Mouse (Mus musculus) T-cell, adult 2 months (primary cell): ENCODE measurements around the gene Zfp617.
"Not testable (repeated sequence)": the region's sequence is repeated elsewhere in the genome, so short reads cannot be mapped to it uniquely, and the experiment has no call there.

Experiments
- DNase-seq: peaks from one replicate; pipeline ENCODE4 v3.0.0; 2022; ENCODE audit warnings: low spot score

The Zfp617 gene

DNA sequence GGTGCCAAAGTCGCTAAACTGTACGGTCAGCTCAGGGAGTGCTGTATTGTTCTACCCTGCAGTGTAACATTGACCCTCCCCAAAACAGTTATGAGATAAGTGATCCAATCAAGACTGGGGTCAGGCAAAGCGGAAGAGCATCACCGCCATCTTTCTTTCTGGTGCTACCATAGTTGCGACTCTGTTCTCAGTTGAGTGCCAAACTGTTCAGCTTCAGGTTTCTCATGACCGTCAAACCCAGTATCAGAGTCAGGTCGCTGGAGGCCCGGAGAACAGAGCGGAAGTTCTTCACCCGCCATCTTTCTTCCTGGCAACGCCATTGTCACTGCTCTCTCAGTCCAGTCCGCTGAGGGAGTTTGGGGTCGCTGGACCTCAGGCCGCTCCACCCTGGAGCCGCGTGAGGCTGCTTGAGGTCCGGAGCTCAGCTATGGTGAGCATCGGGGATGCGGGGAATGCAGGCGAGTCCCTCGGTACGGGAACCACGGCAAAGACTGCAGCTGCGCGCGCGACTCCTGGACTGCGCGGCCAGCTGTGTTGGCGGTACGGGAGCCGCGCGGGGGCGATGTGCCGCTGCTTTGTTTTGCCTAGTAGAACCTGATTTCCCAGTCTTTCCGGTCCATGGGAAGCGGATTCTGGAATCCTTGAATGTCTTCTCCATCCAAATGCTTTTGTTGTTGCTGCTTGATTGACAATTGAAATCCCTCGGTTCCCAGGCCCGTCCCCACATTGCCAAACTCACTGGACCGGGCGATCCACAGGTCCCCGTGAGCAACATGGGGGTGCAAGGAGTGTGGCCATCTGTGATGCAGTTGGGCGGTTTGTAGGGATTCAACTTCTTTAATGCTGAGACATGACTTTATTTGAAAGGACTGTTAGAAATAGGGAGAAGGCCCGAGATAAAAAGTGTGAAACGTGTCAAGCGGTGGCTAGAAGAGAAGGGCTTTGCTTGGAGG is at the start of gene Zfp617, which contains the start of gene Zfp882:
Gene Zfp617 (plus strand): TSS at position 327 of the 953 bp plus-strand sequence.
Gene Zfp882 (plus strand): TSS at position 300 of the 953 bp plus-strand sequence.
- DNase-seq, result peak; percentile 79

DNA sequence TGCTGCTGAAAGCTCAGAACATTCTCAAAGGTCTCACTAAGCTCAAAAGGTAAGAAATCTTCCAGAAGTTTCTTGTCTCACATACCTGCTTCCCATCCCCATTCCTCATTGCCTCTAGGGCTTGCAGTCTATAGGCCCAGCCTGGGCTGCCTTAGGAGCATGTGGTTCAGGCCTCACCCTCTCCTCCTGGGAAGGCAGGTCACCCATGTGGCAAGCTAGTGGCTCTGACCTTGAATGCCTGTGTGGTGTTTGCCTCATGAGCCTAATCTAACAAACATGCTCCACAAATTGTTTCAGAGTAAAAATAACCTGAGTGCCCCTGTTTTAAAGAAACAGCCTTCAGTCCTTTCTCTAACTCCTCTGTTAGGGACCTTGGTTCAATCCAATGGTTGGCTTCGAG is 46.9 kb upstream of the Zfp617 start:
- DNase-seq, result not testable (repeated sequence)

DNA sequence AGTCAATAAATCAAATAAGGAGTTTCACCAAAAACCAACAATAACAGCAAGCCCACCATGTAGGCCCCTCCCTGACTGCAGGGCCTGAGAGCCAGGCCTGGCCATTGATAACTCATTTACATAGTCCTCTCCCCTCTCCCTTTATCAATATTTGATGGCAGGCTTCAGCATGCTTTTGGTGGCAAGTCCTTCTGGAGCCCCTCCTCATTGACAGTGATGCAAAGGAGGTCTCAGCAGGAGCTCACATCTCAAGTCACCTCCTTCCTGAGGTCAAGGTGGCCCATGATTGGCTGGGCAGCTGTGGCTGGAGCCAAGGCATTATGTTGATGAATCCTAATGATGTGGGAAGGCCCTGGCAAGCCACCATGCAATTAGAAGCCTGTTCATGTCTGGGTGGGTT is 46.4 kb upstream of the Zfp617 start:
- DNase-seq, result not testable (repeated sequence)

DNA sequence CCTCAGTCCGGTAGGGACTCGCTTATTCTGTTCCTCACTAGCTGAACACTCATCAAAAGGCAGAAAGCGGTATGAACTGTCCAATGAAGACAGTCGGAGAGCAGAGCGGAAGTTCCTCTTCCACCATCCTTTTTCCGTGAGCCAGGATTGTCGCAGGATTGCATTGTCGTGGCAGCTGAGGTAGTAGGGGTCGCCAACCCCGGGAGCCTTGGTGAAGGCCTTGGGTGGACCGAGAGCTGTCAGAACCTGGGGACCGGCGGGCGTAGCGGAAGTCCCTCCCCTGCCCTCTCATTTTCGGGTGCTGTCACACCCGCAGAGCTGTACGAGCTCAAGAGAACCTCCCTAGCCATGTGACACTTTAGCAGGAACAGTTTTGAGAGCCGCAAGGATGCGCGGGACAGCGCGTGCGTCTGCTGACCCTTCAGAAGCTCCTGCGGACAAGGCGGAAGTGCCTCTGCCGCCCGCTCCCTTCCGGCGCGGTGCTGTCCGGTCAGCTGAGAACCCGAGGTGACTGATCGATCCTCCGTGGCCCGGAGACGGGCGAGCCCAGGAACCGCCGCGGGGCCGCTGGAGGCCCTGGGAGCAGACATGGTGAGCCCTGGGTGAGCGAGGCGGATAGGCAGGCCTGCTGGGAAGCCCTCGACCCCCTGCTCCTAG is 26.7 kb upstream of the Zfp617 start, which contains the start of gene Zfp709:
Gene Zfp709 (plus strand): TSS at position 402 of the 657 bp plus-strand sequence.
- peak; percentile 64 for DNase-seq

DNA sequence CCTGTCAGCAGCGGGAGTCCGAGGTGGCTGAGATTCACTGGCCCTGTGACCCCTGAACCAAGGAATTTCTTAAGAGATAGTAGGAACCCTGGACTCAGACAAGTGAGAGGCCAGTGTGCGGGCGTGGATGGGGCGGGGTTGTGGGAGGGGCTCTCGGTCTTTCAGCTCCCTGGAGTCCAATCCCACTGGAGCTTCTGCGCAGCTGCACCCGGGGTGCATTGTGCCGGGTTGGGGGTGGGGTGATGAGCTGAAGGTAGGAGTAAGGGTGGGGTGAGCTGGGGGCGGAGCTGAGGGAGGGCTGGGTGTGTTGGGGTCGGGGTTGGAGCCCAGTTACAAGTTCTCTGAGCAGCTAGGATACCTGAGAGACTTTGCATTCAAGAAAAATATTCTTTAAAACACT is 7.8 kb upstream of the Zfp617 start:
- not testable (repeated sequence) for DNase-seq

DNA sequence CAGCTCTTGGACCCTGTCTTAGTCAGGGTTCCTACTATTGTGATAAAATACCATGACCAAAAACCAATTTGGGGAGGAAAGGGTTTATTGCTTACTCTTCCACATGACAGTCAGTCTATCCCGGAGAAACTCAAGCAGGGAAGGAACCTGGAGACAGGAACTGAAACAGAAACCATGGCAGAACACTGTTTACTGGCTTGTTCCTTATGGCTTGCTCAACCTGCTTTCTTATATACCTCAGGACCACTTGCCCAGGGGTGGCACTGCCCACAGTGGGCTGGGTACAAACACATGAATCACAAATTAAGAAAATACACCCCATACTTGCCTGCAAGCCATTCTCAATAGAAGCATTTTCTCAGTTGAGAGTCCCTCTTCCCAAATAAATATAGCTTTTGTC is 5.4 kb upstream of the Zfp617 start:
- DNase-seq, result not testable (repeated sequence)

DNA sequence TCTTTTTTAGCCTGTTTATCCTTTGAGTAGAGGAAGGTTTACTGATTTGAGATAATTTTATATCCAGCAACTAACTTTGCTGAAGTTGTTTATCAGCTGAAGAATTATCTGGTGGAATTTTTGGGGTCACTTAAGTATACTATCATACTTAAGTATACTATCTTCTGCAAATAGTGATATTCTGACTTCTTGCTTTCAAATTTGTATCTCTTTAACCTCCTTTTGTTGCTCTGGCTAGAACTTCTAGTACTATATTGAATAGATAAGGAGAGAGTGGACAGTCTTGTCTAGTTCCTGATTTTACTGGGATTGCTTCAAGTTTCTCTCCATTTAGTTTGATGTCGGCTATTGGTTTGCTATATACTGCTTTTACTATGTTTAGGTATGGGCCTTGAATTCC is 1.6 kb upstream of the Zfp617 start:
- DNase-seq, result no peak

DNA sequence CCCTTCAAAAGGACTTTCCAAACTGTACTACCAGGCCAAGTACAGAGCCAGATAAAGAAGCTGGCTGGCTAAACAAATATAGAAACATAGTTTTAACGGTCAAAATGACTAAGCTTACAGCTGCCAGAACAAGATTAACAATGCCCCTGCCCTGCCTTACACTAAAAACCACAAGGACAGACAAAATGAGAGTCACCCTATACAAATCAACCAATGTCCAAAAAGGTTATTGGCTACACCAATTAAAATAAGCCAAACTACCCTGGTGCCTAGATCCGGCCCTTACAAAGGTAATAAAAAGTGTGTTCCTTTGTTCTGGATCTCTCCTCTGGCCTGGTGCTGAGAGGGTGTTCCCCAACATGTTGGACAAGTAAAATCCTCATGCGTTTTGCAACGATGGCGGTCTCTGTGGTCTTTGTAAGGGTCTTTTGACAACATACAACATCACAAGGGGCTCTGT is 607 bp upstream of the Zfp617 start:
- DNase-seq, result no peak

DNA sequence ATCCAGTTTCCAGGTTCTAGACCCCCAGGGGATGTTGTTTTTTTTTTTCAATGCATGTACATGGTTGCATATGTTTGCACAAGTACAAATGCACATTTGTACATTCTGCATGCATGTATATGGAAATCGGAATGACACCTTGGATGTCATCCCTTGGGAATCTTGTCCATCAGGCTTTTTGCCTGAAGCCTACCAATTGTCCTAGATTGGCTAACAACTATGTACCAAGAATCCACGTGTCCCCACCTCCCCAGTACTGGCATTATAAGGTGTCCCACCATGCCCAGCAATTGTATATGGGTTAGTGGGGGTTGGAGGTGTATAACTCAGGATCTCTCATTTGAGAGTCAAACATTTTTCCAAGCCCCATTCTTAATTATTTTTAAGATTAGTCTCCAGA is 3.9 kb downstream of the Zfp617 start:
- DNase-seq, result no peak

DNA sequence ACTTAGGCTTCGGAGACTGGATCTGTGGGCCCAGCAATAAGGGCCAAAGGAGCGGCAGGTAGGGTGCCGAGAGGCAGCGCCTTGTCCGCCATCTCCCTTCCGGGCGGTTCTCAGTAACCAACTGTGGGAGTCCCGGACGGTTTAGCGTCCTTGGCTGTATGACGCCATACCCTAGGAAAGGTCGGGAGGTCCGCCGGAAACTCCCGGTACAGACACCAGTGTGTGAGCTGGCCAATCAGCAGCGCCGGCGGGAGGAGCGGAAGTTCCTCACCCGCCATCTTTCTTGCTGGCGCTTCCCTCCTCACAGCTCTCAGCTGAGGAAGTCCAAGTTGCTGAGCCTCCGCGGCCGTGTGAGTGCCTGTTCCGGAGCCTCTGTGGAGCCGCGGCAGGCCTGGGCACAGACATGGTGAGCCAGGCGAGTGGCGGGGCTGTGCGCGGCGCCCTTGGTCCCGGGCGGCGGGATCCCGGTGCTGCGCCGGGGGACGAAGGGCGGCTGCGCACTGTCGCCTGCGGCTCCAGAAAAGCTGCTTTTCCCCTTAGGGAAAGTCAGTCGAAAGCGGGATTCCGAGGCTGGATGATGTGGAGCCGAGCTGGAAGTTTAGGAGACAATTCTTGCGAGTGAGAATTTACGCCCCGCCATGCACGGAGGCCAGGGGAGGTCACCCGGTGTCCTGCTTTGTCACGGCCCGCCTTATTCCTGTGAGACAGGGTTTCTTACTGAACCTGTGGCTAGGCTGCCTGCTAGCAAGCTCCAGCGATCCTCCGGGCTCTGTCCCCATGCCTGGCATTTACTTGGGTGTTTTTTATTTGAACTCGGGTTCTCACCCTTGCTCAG is 14.3 kb downstream of the Zfp617 start:
- DNase-seq, result peak; percentile 95

DNA sequence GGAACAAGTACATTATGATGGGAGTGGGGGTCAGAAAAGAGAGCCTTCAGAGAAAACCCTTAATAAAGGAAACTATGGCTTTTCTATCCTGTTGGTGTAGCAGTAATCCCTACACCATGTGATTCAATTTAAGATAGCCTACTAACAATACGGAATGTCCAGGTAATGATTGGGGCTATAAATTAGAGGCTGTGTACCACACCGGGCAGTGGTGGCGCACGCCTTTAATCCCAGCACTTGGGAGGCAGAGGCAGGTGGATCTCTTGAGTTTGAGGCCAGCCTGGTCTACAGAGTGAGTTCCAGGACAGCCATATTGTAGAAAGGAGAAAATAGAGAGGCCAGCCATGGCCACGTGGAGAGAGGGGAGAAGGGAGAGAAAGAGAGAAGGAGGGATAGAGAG is 17.4 kb downstream of the Zfp617 start:
- DNase-seq, result no peak

DNA sequence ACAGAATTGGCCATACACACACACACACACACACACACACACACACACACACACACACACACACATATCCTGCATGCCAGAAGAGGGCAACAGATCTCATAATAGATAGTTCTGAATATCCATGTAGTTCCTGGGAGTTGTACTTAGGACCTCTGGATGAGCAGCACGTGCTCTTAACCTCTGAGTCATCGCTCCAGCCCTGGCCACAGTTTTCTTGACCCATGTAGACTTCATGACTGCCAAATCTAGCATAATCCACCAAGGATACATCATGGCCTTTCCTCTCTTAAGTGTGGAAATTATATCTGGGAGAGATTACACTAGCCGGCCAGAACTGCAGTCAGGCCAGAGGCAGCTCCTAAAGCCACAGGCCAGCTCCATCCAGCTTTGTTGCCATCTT is 18.1 kb downstream of the Zfp617 start:
- no peak for DNase-seq

DNA sequence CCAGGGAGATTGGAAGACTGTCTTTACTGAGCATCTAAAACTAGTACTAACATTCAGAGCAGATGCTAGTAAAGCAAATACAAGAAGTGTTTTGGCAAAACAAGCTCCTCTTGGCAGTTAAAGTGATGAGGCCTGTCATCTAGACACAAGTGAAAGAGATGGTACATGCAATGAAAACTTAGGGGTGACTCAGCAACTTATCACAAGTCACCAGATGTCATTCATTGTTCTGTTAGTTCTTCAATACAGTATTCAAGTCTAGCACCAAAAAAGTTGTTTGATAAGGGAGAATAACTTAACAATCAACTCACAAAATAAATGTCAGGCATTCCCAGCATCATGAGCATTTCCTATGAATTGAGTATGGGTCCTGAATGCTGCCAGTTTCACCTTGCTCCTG is 19.3 kb downstream of the Zfp617 start:
- no peak for DNase-seq

DNA sequence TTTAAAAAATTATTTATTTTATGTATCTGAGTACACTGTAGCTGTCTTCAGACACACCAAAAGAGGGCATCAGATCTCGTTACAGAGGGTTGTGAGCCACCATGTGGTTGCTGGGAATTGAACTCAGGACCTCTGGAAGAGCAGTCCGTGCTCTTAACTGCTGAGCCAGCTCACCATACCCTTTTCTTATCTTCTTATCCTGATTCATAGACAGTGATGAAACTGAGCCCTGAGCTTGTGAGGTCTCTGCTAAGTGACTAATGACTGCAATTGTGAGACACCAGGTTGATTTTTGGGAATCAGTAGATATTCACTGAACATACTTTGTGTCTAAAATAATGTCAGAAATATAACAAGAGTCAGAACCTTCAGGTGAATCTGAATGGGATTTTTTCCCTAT is 29.6 kb downstream of the Zfp617 start:
- DNase-seq, result not testable (repeated sequence)

DNA sequence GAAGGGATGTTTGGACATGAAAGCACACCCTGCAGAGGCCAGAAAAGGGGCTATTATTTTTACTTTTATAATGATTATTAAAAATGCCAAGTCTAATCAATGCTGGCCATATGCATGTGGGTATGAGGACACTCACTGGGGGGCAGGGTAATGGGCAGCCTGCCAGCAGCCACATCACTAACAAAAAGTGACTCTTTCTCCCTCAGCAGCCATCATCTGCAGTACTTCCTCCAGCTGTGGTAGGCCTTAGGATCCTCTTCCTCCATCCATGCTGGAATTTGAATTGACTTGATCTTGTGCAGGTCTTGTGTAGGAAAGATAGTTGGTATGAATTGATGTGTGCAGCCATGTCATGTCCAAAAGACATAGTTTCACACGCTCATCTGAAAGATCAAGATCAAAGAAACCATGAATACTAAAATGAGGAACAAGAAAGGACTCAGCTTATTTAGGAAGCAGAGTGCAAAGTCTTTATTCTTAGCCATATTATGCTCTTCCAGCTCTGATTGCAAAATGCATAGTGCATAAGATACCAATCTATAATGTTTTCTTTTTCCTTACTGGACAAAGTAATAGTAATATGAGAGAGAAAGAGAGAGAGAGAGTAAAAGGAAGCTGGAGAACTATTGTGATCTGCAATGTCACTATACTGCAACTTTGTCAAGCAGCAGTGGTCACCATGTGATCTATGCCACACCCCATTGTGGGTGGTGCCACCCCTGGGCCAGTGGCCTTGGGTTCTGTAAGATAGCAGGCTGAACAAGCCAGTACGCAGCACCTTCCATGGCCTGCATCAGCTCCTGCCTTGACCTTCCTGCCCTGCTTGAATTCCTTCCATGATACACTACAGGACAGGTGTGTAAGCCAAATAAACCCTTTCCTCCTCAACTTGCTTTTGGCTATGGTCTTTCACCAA is 32.1 kb downstream of the Zfp617 start:
- DNase-seq, result no peak

DNA sequence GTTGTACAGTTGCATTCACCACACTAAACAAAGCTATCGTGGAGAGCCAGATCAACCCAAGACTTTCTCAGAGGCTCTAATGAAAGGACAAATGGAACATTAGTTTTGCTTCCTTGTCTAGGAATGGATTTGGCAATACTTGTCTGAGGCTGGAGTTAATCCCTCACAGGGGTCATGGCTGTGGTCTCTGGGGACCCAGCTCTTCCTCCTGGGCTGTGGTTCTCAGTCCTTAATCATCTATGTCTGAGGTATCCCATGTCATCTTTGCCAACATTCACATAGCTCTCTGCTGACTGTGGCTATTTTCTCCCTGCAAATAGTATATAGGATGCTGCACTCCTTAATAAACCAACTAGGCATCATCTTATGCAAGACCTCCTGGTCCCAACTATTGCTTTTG is 33.3 kb downstream of the Zfp617 start:
- no peak for DNase-seq

DNA sequence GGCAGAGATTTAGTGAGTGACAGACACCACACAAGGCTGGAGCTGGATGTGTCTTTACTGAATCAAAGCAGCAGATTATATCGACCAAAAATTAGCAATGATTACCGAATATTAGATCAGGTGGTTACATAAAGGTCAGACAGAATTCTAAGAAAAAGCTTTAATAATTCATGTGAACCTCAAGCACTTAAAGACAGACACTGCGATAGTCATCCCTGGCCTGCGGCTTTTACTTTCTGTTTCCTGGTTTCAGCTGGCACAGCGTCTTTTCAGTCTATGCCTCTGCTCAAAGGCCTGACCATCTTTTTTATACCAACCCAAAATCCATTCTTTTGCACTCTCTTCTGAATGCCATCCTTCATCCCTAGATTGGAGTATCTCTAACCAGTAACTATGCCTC is 40.2 kb downstream of the Zfp617 start:
- no peak for DNase-seq

DNA sequence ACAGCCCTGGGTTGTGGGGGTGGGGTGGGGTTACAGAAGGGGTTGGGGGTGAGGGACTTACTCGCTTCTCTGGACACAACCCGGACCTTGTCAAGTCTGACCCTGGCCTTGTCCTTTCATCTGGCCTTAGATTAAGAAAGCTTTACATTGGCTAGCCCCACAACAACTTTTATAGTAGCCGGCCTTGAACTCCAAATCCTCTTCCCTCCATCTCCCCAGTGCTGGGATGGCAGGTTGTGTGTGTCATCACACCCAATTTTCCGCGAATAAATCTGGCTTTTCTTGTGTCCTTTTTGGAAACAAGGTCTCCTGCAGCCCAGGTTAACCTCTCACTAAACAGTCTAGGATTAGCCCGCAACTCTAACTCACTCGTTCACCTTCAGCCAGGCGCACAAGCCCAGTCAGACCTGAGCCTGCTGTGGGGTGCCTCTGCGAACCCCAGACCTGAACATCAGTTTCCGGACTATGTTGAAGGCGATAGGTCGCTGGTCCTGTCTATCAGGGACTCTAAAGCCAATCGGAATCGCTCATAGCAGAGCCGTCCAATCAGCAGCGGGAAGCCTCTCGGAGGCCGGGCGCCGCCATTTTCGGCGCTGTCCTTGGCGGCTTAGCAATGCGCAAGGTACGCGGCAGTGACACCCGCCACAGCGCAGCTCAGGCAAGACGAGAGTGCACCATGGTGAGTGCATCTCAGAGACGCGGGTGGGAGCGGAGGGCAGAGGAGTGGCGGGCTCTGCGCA is 42.2 kb downstream of the Zfp617 start, which contains the start of gene Zfp961:
Gene Zfp961 (plus strand): TSS at position 557 of the 740 bp plus-strand sequence.
- DNase-seq, result peak; percentile 96

DNA sequence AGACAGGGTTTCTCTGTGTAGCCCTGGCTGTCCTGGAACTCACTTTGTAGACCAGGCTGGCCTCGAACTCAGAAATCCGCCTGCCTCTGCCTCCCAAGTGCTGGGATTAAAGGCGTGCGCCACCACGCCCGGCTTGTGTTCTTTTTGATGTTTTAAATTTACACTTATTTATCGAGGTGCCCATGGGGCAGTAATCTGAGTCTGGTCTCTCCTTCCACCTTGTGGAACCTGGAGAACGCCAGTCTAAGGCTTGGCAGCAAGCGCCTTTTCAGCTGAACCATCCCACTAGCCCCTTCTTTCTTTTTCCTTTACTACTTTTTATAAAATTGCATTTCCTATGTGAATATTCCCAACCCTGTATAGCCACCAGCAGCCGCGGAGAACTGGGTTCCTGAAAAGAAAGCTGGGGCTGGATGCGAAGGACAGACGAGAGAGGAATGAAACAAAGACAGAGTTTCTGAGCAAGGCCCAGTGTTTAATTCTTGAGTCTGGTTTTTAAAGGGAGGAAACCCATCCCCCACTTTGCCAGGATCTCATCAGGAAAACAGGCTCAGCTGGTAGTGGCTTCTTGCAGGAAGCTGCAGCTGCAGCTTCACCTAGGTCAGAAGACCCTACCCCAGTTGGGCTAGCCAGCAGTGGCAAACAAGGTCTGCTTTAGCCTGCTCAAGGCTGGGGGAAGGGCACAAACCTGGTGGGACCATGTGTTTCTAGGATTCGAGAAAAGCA is 43.2 kb downstream of the Zfp617 start:
- DNase-seq, result no peak
